ENCODE assay signal across 8 mouse cellular contexts in the genomic region with DNA sequence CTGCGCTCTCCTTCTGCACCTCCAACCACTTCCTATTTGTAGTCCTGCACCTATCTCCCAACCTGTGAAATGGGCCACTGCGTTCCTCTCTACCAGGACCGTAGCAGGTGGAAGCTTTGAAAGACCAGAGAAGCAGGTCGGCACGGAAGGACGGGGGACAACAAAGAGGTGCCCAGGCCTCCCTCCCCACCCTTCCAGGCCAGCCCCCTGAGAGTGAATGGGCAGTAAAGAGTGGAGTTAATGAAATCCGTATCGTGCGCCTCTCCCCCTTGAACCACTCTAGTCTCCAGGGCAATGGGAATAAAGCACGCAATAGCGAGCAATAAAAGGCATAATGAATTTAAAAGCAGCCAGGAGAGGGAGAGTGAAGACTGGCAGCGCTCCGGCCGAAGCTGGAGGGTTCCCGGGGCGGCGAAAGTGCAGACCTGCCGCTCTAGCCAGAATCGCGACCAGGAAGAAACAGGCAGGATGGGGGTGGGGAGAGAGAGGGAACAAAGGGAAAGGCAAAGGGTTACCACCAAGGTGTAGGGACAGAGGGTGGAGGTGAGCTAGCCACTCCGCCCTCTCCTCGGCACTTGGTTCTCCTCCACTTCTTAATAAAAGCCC. TPM values are rescaled to one million over a fixed set of nuclear protein-coding genes. Genes with fewer than 3 reads are reported as not detected.
DNase-seq lines count a peak whose midpoint lies in the region; ATAC-seq and TF ChIP-seq lines count a peak whose summit lies in the region.

No protein-coding gene starts in this region.

- H3K4me1 ChIP-seq in kidney, adult 2 months (ENCODE audit: control insufficient read depth, insufficient read depth, low read length): no peaks in the 10 kb centered on the region; the same call in 1 of the 2 replicates
- H3K4me1 ChIP-seq in intestine, embryonic 14.5 days (replicated peaks; ENCODE audit: control insufficient read depth, insufficient read depth, low read length): peaks cover 34% of the 10 kb centered on the region
- H3K4me1 ChIP-seq in midbrain, embryonic 16.5 days (ENCODE audit: control insufficient read depth, insufficient read depth, low read length): peaks cover 49% of the 10 kb centered on the region

- H3K9ac ChIP-seq in intestine, embryonic 14.5 days (ENCODE audit: low read length): no peak overlapping the region
- H3K9ac ChIP-seq in midbrain, embryonic 16.5 days (ENCODE audit: low read depth, low read length): 0 out of 2 replicates have a peak overlapping the region, but pooled peaks have one; percentile 0

- no peaks in the 10 kb centered on the region for H3K36me3 ChIP-seq in kidney, adult 2 months (ENCODE audit: control insufficient read depth, insufficient read depth, low read length)
- H3K36me3 ChIP-seq in intestine, embryonic 14.5 days (ENCODE audit: control insufficient read depth, insufficient read depth, low read length): no peaks in the 10 kb centered on the region
- H3K36me3 ChIP-seq in midbrain, embryonic 16.5 days (ENCODE audit: control insufficient read depth, insufficient read depth, low read length): no peaks in the 10 kb centered on the region

- no peak overlapping the region for H3K27ac ChIP-seq in kidney, adult 2 months (ENCODE audit: insufficient read depth, low read depth, low read length)
- peak overlapping the region; percentile 64 for H3K27ac ChIP-seq in intestine, embryonic 14.5 days (ENCODE audit: low read depth)
- peak overlapping the region; percentile 80 for H3K27ac ChIP-seq in midbrain, embryonic 16.5 days (ENCODE audit: low read length)

- no peaks in the 10 kb centered on the region for H3K9me3 ChIP-seq in intestine, embryonic 14.5 days (ENCODE audit: control insufficient read depth, low read length)
- no peaks in the 10 kb centered on the region for H3K9me3 ChIP-seq in midbrain, embryonic 16.5 days (replicated peaks; ENCODE audit: control insufficient read depth, low read length, poor library complexity, severe bottlenecking)

- peak; percentile 21 for DNase-seq in kidney, adult 2 months
- no peak for DNase-seq in kidney, adult 11 months
- DNase-seq in embryo, embryonic 9.5 days (ENCODE audit: extremely low spot score): peak; percentile 66
- no peak for DNase-seq in intestine, embryonic 14.5 days (ENCODE audit: low spot score)
- DNase-seq in yolk sac, embryonic 10.5 days (ENCODE audit: low spot score): no peak
- no peak for DNase-seq in adrenal gland, postnatal 25 days
- DNase-seq in T-cell, adult 2 months (ENCODE audit: low spot score): no peak

- ATAC-seq in intestine, embryonic 14.5 days (replicated peaks; ENCODE audit: low FRiP score, low TSS enrichment, low read depth): no peak; the same call in 1 of the 2 replicates
- ATAC-seq in midbrain, embryonic 16.5 days: peak; percentile 9; the same call in 1 of the 2 replicates

- whole genome bisulfite sequencing in kidney, adult 2 months: 21% methylated on average over 22 of the region's 22 CpGs
- WGBS in intestine, embryonic 14.5 days: 6% methylated on average over 22 of the region's 22 CpGs
- 2% methylated on average over 22 of the region's 22 CpGs for WGBS in midbrain, embryonic 16.5 days

- H3K4me2 ChIP-seq in intestine, embryonic 14.5 days (ENCODE audit: low read length): peak overlapping the region; percentile 38
- peak overlapping the region; percentile 22 for H3K4me2 ChIP-seq in midbrain, embryonic 16.5 days (ENCODE audit: low read length)

- no peak overlapping the region for H3K4me3 ChIP-seq in kidney, adult 2 months (ENCODE audit: insufficient read depth, low read depth, low read length)
- no peak overlapping the region for H3K4me3 ChIP-seq in intestine, embryonic 14.5 days (ENCODE audit: low read depth, low read length)
- H3K4me3 ChIP-seq in midbrain, embryonic 16.5 days (ENCODE audit: low read depth, low read length): no peak overlapping the region

- no peaks in the 10 kb centered on the region for H3K27me3 ChIP-seq in kidney, adult 2 months (replicated peaks; ENCODE audit: control insufficient read depth, insufficient read depth, low read length)
- H3K27me3 ChIP-seq in intestine, embryonic 14.5 days (replicated peaks; ENCODE audit: control insufficient read depth, insufficient read depth, low read length): peaks cover 14% of the 10 kb centered on the region; the same call in 1 of the 2 replicates
- no peaks in the 10 kb centered on the region for H3K27me3 ChIP-seq in midbrain, embryonic 16.5 days (ENCODE audit: control insufficient read depth, insufficient read depth, low read depth, low read length)

- TF ChIP-seq CTCF in kidney, adult 2 months (conservative IDR thresholded peaks at IDR 0.05; ENCODE audit: insufficient read depth, insufficient read length, low read depth, low read length): no peak

- no peak for TF ChIP-seq POLR2A in kidney, adult 2 months (IDR thresholded peaks at IDR 0.05; ENCODE audit: low read depth, low read length)

RNA-seq across cellular contexts. Expression of a gene that starts 5.2 kb away (rescaled TPM):
- 0.18 TPM in 1 of 2 replicates, not detected in the other for polyA plus RNA-seq in kidney, adult 2 months (2012; rRNA removed)
- 0.11 and 0.27 TPM in 2 replicates for polyA plus RNA-seq in intestine, embryonic 14.5 days (2014; fragmentation: Nextera tagmentation; extraction: Ambion mirVana)
- 0.31 and 0.90 TPM in 2 replicates for polyA plus RNA-seq in midbrain, embryonic 16.5 days (2015; fragmentation: Nextera tagmentation; extraction: Ambion mirVana)
- total RNA-seq in adrenal gland, postnatal 25 days (2021): 0.39 and 0.76 TPM in 2 replicates

RNA-seq across cellular contexts. Expression of a gene that starts 49.8 kb away (rescaled TPM):
- polyA plus RNA-seq in kidney, adult 2 months (2012; rRNA removed): 15.4 and 19.5 TPM in 2 replicates
- 8.6 and 9.5 TPM in 2 replicates for polyA plus RNA-seq in intestine, embryonic 14.5 days (2014; fragmentation: Nextera tagmentation; extraction: Ambion mirVana)
- polyA plus RNA-seq in midbrain, embryonic 16.5 days (2015; fragmentation: Nextera tagmentation; extraction: Ambion mirVana): 8.1 and 9.7 TPM in 2 replicates
- total RNA-seq in adrenal gland, postnatal 25 days (2021): 1.6 and 2.1 TPM in 2 replicates

Comparison
In these comparisons a context has a peak if more than half of its experiments do, and no peak if none do; other contexts are left out.
1. DNase-seq: peak in kidney, adult 2 months (single experiment) and embryo, embryonic 9.5 days (single experiment); none in kidney, adult 11 months (single experiment), intestine, embryonic 14.5 days (single experiment), yolk sac, embryonic 10.5 days (single experiment), adrenal gland, postnatal 25 days (single experiment) and T-cell, adult 2 months (single experiment).